Mouse (Mus musculus) ES-Bruce4 (cell line): ENCODE results near the gene 9130213A22Rik. TPM values are rescaled to one million over a fixed set of nuclear protein-coding genes. Genes with fewer than 3 reads are reported as not detected.

Source experiments
- H3K27ac ChIP-seq: 2 replicates; pipeline ENCODE4 v1.5.1; 2012; ENCODE audit warnings: low read length, inconsistent platforms; ENCODE audit not compliant: insufficient read depth
- H3K27me3 ChIP-seq: 2 replicates; pipeline ENCODE4 v1.6.1; 2012; ENCODE audit warnings: mild to moderate bottlenecking, low read length, inconsistent platforms; ENCODE audit not compliant: control insufficient read depth, poor library complexity, insufficient read depth, severe bottlenecking
- H3K36me3 ChIP-seq: 2 replicates; pipeline ENCODE4 v1.6.1; 2012; ENCODE audit warnings: inconsistent platforms, mild to moderate bottlenecking, low read length, moderate library complexity; ENCODE audit not compliant: control insufficient read depth, poor library complexity, insufficient read depth, severe bottlenecking
- H3K4me1 ChIP-seq: one replicate; pipeline ENCODE4 v1.8.1; 2011; ENCODE audit warnings: low read length; ENCODE audit not compliant: control insufficient read depth, insufficient read depth
- H3K4me3 ChIP-seq: 2 replicates; pipeline ENCODE4 v1.5.1; 2011; ENCODE audit warnings: low read depth, mild to moderate bottlenecking, low read length
- H3K9ac ChIP-seq: 2 replicates; pipeline ENCODE4 v1.6.1; 2012; ENCODE audit warnings: low read depth, mild to moderate bottlenecking, inconsistent platforms; ENCODE audit not compliant: poor library complexity, severe bottlenecking
- H3K9me3 ChIP-seq: replicated peaks from 2 replicates; pipeline ENCODE4 v1.6.1; 2012; ENCODE audit warnings: mild to moderate bottlenecking, low read length, inconsistent platforms; ENCODE audit not compliant: control insufficient read depth, poor library complexity, insufficient read depth, severe bottlenecking
- CTCF ChIP-seq: IDR thresholded peaks from one replicate; pipeline ENCODE4 v1.8.1; 2011; ENCODE audit warnings: low read depth, low read length
- EP300 ChIP-seq: IDR thresholded peaks from 2 replicates; pipeline ENCODE4 v1.6.1; 2011; ENCODE audit warnings: low read depth, low read length; ENCODE audit not compliant: insufficient read depth
- POLR2A ChIP-seq: IDR thresholded peaks from one replicate; pipeline ENCODE4 v1.8.1; 2011; ENCODE audit warnings: low read length; ENCODE audit not compliant: insufficient read depth
- polyA plus RNA-seq: library from polyadenylated mRNA; stranded (reverse); fragments of >200 nt; gene quantifications from 2 replicates; pipeline ENCODE4 v1.2.4, GENCODE M21; 2011; ENCODE audit warnings: low read depth; ENCODE audit not compliant: missing spikeins, insufficient read depth, insufficient read length

9130213A22Rik gene
- polyA plus RNA-seq, 1 experiment, result not detected

DNA sequence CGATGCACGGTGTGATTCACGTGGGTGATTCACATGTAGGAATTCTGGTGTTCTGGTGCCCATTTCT, 3.3 kb upstream of the 9130213A22Rik start, which contains the start of gene Aloxe3:
TSS of gene Aloxe3 (plus strand) at position 45 of the 67 bp plus-strand sequence.
- Histone ChIP-seq H3K4me1 (peaks cover 2% of the 10 kb centered on the region), H3K27me3 (peaks cover 8% of the 10 kb centered on the region), H3K4me3 (peak within 1 kb of the TSS; percentile 90), H3K36me3 (no peaks in the 10 kb centered on the region), H3K9ac (peak within 1 kb of the TSS; percentile 34), H3K9me3 (no peaks in the 10 kb centered on the region), H3K27ac (0 out of 2 replicates have a peak within 1 kb of the TSS, but pooled peaks have one; percentile 14)
- TF ChIP-seq EP300 (no peak), CTCF (no peak), POLR2A (no peak)

DNA sequence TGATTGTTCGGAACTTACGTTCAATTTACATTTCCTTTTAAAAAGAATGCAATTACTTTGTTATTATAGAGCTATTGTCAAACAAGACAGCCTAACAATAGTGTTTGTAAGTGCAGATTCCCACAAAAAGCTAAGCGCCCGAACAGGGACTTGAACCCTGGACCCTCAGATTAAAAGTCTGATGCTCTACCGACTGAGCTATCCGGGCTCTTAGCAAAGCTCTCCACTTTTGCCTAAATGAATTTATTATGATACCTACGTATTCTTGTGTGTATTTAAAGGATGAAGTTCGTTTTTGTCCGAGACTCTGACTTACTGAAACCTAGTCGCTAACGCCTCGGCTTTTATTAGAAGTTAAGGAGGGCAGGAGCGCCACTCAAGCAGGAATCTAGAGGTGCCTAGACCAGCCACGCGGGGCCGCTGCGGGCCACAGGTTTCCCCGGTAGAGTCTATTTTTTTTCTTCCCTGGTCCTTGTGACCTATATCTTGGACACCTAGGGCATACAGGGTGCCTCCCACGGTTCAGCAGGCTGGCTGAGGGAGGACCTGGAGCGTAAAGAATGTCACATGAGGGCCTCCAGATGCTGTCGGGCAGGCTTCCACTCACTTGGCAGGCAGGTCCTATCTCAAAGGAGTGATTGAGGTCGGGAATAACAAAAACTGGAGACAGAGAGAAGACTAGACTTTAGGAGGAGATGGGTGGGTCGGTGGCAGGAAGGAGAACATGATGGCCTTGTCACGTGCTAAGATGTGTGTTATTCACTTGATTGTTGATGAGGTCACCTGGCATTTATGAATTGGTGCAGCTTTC, 2.9 kb upstream of the 9130213A22Rik start:
- peaks cover 12% of the 10 kb centered on the region for H3K27me3 ChIP-seq
- peak overlapping the region; percentile 34 for H3K9ac ChIP-seq

DNA sequence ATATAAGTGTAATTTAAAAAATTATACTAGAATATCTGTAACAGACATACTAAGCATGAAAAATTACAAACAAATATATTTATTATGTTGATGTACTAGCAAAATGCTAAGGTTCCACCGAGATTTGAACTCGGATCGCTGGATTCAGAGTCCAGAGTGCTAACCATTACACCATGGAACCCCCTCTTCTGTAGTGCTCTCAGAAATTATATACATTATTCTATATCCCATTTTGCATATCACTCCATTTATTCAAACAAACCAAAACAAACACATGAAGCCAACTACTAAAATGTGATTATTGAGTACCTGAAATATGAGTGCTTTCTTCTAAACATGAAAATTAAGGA, 2.1 kb upstream of the 9130213A22Rik start:
- H3K27ac ChIP-seq, result no peak overlapping the region
- H3K4me1 ChIP-seq, result peaks cover 2% of the 10 kb centered on the region
- H3K4me3 ChIP-seq, result no peak overlapping the region
- H3K9me3 ChIP-seq, result no peaks in the 10 kb centered on the region
- TF ChIP-seq EP300, result no peak
- no peak for TF ChIP-seq CTCF
- TF ChIP-seq POLR2A, result no peak
- peaks cover 17% of the 10 kb centered on the region for H3K27me3 ChIP-seq
- no peak overlapping the region for H3K9ac ChIP-seq
- H3K36me3 ChIP-seq, result no peaks in the 10 kb centered on the region

More for the DNA sequence above, 2.9 kb upstream of the 9130213A22Rik start:
- TF ChIP-seq CTCF (peak; percentile 39), POLR2A (no peak), EP300 (no peak)
- H3K36me3 ChIP-seq, result no peaks in the 10 kb centered on the region
- H3K9me3 ChIP-seq, result no peaks in the 10 kb centered on the region
- peaks cover 2% of the 10 kb centered on the region for H3K4me1 ChIP-seq
- H3K27ac ChIP-seq, result 0 out of 2 replicates have a peak overlapping the region, but pooled peaks have one; percentile 14
- peak overlapping the region; percentile 90 for H3K4me3 ChIP-seq

DNA sequence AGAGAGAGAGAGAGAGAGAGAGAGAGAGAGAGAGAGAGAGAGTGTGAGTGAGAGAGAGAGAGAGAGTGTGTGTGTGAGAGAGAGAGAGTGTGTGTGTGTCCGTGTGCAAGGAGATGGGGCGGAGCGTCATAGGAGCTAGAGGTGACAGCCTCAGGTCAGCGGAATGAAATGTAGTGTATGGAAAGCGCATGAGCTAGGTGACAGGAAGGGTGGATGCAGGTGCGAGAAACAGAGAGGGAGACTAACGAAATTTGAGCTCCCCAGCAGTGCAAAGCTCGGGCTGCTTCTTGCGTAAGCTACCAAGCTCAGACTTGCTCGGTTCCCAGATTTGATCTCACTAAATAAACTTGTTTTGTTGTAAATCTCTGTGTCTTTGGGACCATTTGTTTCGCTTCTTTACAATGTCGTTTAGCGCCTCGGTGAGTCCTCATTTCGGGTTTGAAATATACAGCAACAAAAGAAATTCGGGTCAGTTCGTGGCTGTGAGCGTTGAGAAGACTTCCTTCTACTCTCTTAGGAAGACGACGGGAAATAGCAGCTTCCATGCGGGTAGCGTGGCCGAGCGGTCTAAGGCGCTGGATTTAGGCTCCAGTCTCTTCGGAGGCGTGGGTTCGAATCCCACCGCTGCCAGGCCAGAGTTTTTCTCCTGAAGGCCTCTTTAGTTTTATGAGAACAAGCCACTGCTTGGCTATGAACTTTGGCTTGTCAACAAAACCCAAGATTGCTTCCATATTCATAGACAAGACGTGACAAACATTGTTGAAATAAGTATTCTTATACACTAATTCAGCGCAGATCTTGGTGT, 1.5 kb upstream of the 9130213A22Rik start:
- Histone ChIP-seq H3K4me1 (peaks cover 2% of the 10 kb centered on the region), H3K4me3 (peak overlapping the region; percentile 89), H3K9me3 (no peaks in the 10 kb centered on the region), H3K27me3 (peaks cover 17% of the 10 kb centered on the region), H3K27ac (peak overlapping the region; percentile 35; the same call in 1 of the 2 replicates), H3K36me3 (no peaks in the 10 kb centered on the region), H3K9ac (peak overlapping the region; percentile 52)
- TF ChIP-seq EP300 (0 out of 2 replicates have a peak, but pooled peaks have one; percentile 16), CTCF (no peak), POLR2A (no peak)

DNA sequence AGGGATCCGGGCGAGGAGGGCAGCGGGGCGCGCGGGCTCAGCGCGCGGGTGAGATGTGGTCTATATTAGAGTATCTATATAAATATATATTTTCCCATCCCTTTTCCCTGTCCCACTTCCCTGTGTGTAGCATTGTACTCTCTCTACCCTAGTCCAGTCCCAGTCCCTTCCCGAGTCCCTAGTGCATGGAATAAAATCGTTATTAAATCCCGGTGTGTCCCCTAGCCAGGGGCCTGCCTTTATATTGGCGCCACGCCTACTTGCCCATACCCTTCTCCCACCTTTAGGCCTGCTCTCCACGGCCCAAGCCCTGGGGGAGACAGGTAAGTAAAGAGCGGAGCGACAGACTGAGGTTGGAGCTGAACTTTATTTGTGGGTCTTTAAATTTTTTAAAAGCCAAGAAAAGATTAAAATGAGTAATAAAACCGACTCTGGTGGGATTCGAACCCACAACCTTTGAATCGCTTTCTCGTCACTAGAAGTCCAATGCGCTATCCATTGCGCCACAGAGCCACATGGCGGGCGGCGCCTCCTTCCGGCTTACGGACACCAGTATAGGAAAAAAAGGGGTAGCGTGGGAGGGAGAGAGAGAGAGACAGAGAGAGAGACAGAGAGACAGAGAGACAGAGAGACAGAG, 785 bp upstream of the 9130213A22Rik start:
- H3K9me3 ChIP-seq, result no peaks in the 10 kb centered on the region
- H3K27ac ChIP-seq, result no peak overlapping the region
- peak overlapping the region; percentile 89 for H3K4me3 ChIP-seq
- peaks cover 2% of the 10 kb centered on the region for H3K4me1 ChIP-seq
- no peaks in the 10 kb centered on the region for H3K36me3 ChIP-seq
- peak overlapping the region; percentile 73 for H3K9ac ChIP-seq
- peaks cover 17% of the 10 kb centered on the region for H3K27me3 ChIP-seq
- TF ChIP-seq CTCF (peak; percentile 30), EP300 (0 out of 2 replicates have a peak, but pooled peaks have one; percentile 23), POLR2A (no peak)
